Mouse (Mus musculus) heart, postnatal 0 days (tissue): ENCODE data around the gene Rab3c. TPM values are rescaled to one million over a fixed set of nuclear protein-coding genes. Genes with fewer than 3 reads are reported as not detected.

Experiments used
- ATAC-seq: fragments of 200-750 bp; cut with Nextera tagmentation; 2 replicates; pipeline ENCODE4 v1.8.0; 2017; ENCODE audit warnings: low read depth, moderate number of reproducible peaks, moderate library complexity; ENCODE audit not compliant: insufficient read depth
- DNase-seq: peaks from one replicate; pipeline ENCODE4 v3.0.0-alpha.2; 2016; ENCODE audit warnings: low spot score
- H3K27ac ChIP-seq: fragments of 300-500 bp; sonication (generic); 2 replicates; pipeline ENCODE4 v1.5.1; 2014; ENCODE audit warnings: low read depth, mild to moderate bottlenecking
- H3K27me3 ChIP-seq: fragments of 300-500 bp; sonication (generic); 2 replicates; pipeline ENCODE4 v1.6.1; 2014; ENCODE audit warnings: low read length, mixed read lengths; ENCODE audit not compliant: control insufficient read depth, insufficient read depth
- H3K36me3 ChIP-seq: fragments of 300-500 bp; sonication (generic); replicated peaks from 2 replicates; pipeline ENCODE4 v1.6.1; 2014; ENCODE audit warnings: low read length, mixed read lengths; ENCODE audit not compliant: control insufficient read depth, insufficient read depth
- H3K4me1 ChIP-seq: fragments of 300-500 bp; sonication (generic); 2 replicates; pipeline ENCODE4 v1.6.1; 2014; ENCODE audit warnings: antibody characterized with exemption; ENCODE audit not compliant: control insufficient read depth, insufficient read depth
- H3K4me2 ChIP-seq: fragments of 300-500 bp; sonication (generic); 2 replicates; pipeline ENCODE4 v1.6.1; 2014; ENCODE audit warnings: low read depth, mild to moderate bottlenecking, low read length, moderate library complexity
- H3K4me3 ChIP-seq: fragments of 300-500 bp; sonication (generic); 2 replicates; pipeline ENCODE4 v1.5.1; 2014; ENCODE audit warnings: low read depth, low read length
- H3K9ac ChIP-seq: fragments of 300-500 bp; sonication (generic); replicated peaks from 2 replicates; pipeline ENCODE4 v1.6.1; 2014; ENCODE audit warnings: low read depth, low read length, mixed read lengths
- H3K9me3 ChIP-seq: fragments of 300-500 bp; sonication (generic); replicated peaks from 2 replicates; pipeline ENCODE4 v1.6.1; 2016; ENCODE audit warnings: low read length; ENCODE audit not compliant: control insufficient read depth
- CTCF ChIP-seq: IDR thresholded peaks from 2 replicates; pipeline ENCODE4 v1.5.1; 2016; ENCODE audit warnings: antibody characterized with exemption, control low read depth, low read depth
- EP300 ChIP-seq: IDR thresholded peaks from 2 replicates; pipeline ENCODE4 v1.6.1; 2016; ENCODE audit warnings: antibody characterized with exemption, low read depth
- WGBS: fragments of 180-500 bp; shearing (Covaris S2); extraction: QIAGEN DNeasy Blood & Tissue Kit; methylation state at CpG from one replicate; pipeline ENCODE4 v1.1.7; 2014; 5-methylcytosine and 5-hydroxymethylcytosine counted together
- polyA plus RNA-seq: library from polyadenylated mRNA; unstranded; fragments of >200 nt; fragmentation: Nextera tagmentation; extraction: Ambion mirVana; gene quantifications from 2 replicates; pipeline ENCODE4 v1.2.1, GENCODE M21; 2015
- total RNA-seq: library from RNA; depleted of rRNA; stranded (reverse); fragments of >200 nt; gene quantifications from 2 replicates; pipeline ENCODE4 v1.2.3, GENCODE M21; 2014; ENCODE audit warnings: low replicate concordance

Gene Rab3c
- total and polyA plus RNA-seq, 2 experiments from 2014 or later = 0.04 to 0.56 TPM

GRCm38 (mm10) chr13:110039779-110040498, 240.9 kb downstream of the Rab3c start:
- TF ChIP-seq EP300 (no peak), CTCF (peak; percentile 65)
- DNase-seq = peak; percentile 25
- H3K4me1 ChIP-seq = no peaks in the 10 kb centered on the region
- ATAC-seq = no peak
- H3K27me3 ChIP-seq = no peaks in the 10 kb centered on the region
- no peaks in the 10 kb centered on the region for H3K9me3 ChIP-seq
- 85% methylated on average over 3 of the region's 3 CpGs for WGBS
- H3K9ac ChIP-seq = no peak overlapping the region
- H3K36me3 ChIP-seq = no peaks in the 10 kb centered on the region
- no peak overlapping the region for H3K27ac ChIP-seq
- H3K4me3 ChIP-seq = no peak overlapping the region
- no peak overlapping the region for H3K4me2 ChIP-seq

GRCm38 (mm10) chr13:110039170-110039569, 241.6 kb downstream of the Rab3c start:
- no peak overlapping the region for H3K27ac ChIP-seq
- ATAC-seq (no peak), DNase-seq (no peak)
- no peak overlapping the region for H3K4me2 ChIP-seq
- no peaks in the 10 kb centered on the region for H3K36me3 ChIP-seq
- no peak overlapping the region for H3K4me3 ChIP-seq
- H3K27me3 ChIP-seq = no peaks in the 10 kb centered on the region
- 62% methylated on average over 9 of the region's 9 CpGs for WGBS
- no peak overlapping the region for H3K9ac ChIP-seq
- no peaks in the 10 kb centered on the region for H3K4me1 ChIP-seq
- no peaks in the 10 kb centered on the region for H3K9me3 ChIP-seq
- TF ChIP-seq CTCF (no peak), EP300 (no peak)

GRCm38 (mm10) chr13:110038521-110038920, 242.3 kb downstream of the Rab3c start:
- no peak overlapping the region for H3K9ac ChIP-seq
- 83% methylated on average over 3 of the region's 3 CpGs for WGBS
- H3K9me3 ChIP-seq = no peaks in the 10 kb centered on the region
- no peak overlapping the region for H3K4me2 ChIP-seq
- DNase-seq (no peak), ATAC-seq (no peak)
- H3K4me3 ChIP-seq = no peak overlapping the region
- H3K4me1 ChIP-seq = no peaks in the 10 kb centered on the region
- H3K27ac ChIP-seq = no peak overlapping the region
- TF ChIP-seq CTCF = no peak
- H3K27me3 ChIP-seq = no peaks in the 10 kb centered on the region
- no peaks in the 10 kb centered on the region for H3K36me3 ChIP-seq

- TF ChIP-seq EP300 (no peak), CTCF (no peak)
- no peaks in the 10 kb centered on the region for H3K36me3 ChIP-seq
- 65% methylated on average over 6 of the region's 6 CpGs for WGBS
- DNase-seq = no peak
- H3K4me3 ChIP-seq = no peak overlapping the region
- ATAC-seq = no peak
- no peak overlapping the region for H3K4me2 ChIP-seq
- H3K27ac ChIP-seq = no peak overlapping the region
- no peak overlapping the region for H3K9ac ChIP-seq
- no peaks in the 10 kb centered on the region for H3K9me3 ChIP-seq
- H3K4me1 ChIP-seq = no peaks in the 10 kb centered on the region
- H3K27me3 ChIP-seq = no peaks in the 10 kb centered on the region
These were observed 245.9 kb downstream of the Rab3c start for GRCm38 (mm10) chr13:110034885-110035284.

- ATAC-seq (no peak), DNase-seq (no peak)
- no peak overlapping the region for H3K27ac ChIP-seq
- WGBS = 67% methylated on average over 7 of the region's 7 CpGs
- no peak overlapping the region for H3K9ac ChIP-seq
- no peak overlapping the region for H3K4me2 ChIP-seq
- no peak for TF ChIP-seq EP300
- TF ChIP-seq CTCF = no peak
- no peaks in the 10 kb centered on the region for H3K9me3 ChIP-seq
- H3K4me3 ChIP-seq = no peak overlapping the region
- no peaks in the 10 kb centered on the region for H3K27me3 ChIP-seq
- no peaks in the 10 kb centered on the region for H3K36me3 ChIP-seq
- H3K4me1 ChIP-seq = no peaks in the 10 kb centered on the region
These were observed 246.8 kb downstream of the Rab3c start for GRCm38 (mm10) chr13:110034041-110034440.

GRCm38 (mm10) chr13:110031886-110032285, 248.9 kb downstream of the Rab3c start:
- H3K27me3 ChIP-seq = no peaks in the 10 kb centered on the region
- no peaks in the 10 kb centered on the region for H3K9me3 ChIP-seq
- no peak for ATAC-seq
- WGBS = 38% methylated on average over 6 of the region's 6 CpGs
- DNase-seq = no peak
- no peak overlapping the region for H3K9ac ChIP-seq
- TF ChIP-seq EP300 (no peak), CTCF (no peak)
- H3K4me1 ChIP-seq = no peaks in the 10 kb centered on the region
- no peak overlapping the region for H3K27ac ChIP-seq
- no peak overlapping the region for H3K4me3 ChIP-seq
- no peak overlapping the region for H3K4me2 ChIP-seq
- H3K36me3 ChIP-seq = no peaks in the 10 kb centered on the region
